16 mouse cellular contexts compared by ENCODE assay signal in genomic region chr1:128868761-128869160, GRCm38 (mm10).
"Had no signal": no experiment of that assay in that cellular context is flagged by ENCODE, and none has a peak within 500 bp of the region (broad histone marks: within the 10 kb centered on the region; RNA-seq: fewer than 3 reads in every experiment).

No protein-coding gene starts in this region.

- DNase-seq: gastrocnemius, postnatal 14 days; gastrocnemius, postnatal 36 days; heart, adult 18-20 months; heart, postnatal 10 days; heart, postnatal 36 days; kidney, adult 11 months; kidney, adult 2 months; kidney, adult 9 months; kidney, postnatal 14 days; kidney, postnatal 36 days; layer of hippocampus, adult 9-11 months; layer of hippocampus, postnatal 36 days; left cerebral cortex, postnatal 4 days had no signal

- ATAC-seq: hindbrain, postnatal 0 days; intestine, embryonic 16.5 days; liver, embryonic 12.5 days had no signal
